Mouse (Mus musculus): ENCODE results near the gene Gm8251. TPM values are rescaled to one million over a fixed set of nuclear protein-coding genes. Genes with fewer than 3 reads are reported as not detected.

Gm8251 gene
- polyA plus RNA-seq (2012; rRNA removed): 0.21 and 0.22 TPM in 2 replicates

DNA sequence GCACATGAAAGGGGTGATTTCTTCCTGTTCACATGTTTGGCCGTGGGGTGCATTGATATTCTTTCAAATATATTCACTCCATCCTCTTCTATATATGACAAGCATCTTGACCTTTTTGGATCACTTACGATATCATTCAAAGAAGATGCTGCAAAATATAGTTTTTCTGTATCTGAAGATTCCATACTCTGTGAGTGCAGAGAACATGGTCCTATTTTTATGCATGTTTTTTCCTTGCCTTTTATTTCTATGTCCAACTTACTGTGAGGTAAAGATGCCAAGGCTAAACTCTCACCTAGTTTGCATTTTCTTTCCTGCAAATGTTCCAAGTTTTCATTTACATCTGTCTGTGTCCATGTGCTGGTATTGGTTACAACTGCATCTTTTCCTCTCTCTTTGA lies at the start of gene Gm8251:
Gene Gm8251 (minus strand): TSS at position 101 of the 400 bp plus-strand sequence.

GRCm38 (mm10) chr1:44102259-44102717 lies 40.6 kb upstream of the Gm8251 start, which contains the start of gene Tex30:
Gene Tex30 (minus strand): TSS chr1:44102441.

DNA sequence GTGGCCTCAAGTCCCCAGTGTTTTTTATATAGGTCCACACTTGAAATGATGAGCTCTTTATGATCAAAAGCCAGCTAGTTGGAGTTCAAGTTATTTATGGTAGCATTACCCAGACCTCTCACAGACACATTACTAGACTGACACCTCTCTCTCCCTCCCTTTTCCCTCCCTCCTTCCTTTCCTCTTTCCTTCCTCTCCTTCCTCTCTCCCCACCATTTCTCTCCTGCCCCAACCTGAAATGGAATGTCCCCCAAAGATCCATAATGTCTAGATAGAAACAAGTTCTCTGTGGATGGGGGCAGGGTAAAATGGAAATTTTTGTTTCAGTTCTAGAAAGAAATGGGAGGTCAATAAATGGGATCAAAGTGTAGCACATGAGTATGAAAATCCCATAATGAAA lies 41.8 kb downstream of the Gm8251 start, which contains the start of gene Mettl21c:
Gene Mettl21c (minus strand): TSS at position 101 of the 400 bp plus-strand sequence.

Other genes starting within 250 kb of the Gm8251 start
- gene Uxs1, start 234.1 kb downstream of the Gm8251 start, polyA plus RNA-seq (2012; rRNA removed): 26.7 and 31.4 TPM in 2 replicates
- 27.8 and 28.5 TPM in 2 replicates for gene Tpp2, start 128.3 kb downstream of the Gm8251 start, polyA plus RNA-seq (2012; rRNA removed)
- 1.1 and 1.5 TPM in 2 replicates for gene Mettl21c, start 41.9 kb downstream of the Gm8251 start, polyA plus RNA-seq (2012; rRNA removed)
- gene Tex30, start 40.5 kb upstream of the Gm8251 start, polyA plus RNA-seq (2012; rRNA removed): 25.9 and 35.5 TPM in 2 replicates
- 38.1 and 38.9 TPM in 2 replicates for gene Kdelc1, start 56.9 kb upstream of the Gm8251 start, polyA plus RNA-seq (2012; rRNA removed)
- 18.7 and 21.7 TPM in 2 replicates for gene Bivm, start 57.0 kb upstream of the Gm8251 start, polyA plus RNA-seq (2012; rRNA removed)
- gene Ercc5, start 85.8 kb upstream of the Gm8251 start, polyA plus RNA-seq (2012; rRNA removed): 33.2 and 35.7 TPM in 2 replicates
- not detected in 2 replicates for gene Mettl21e, start 157.0 kb upstream of the Gm8251 start, polyA plus RNA-seq (2012; rRNA removed)

All from central nervous system, embryonic 14 days (tissue).